Mouse (Mus musculus): Measurements from ENCODE around the gene Qdpr. TPM values are rescaled to one million over a fixed set of nuclear protein-coding genes. Genes with fewer than 3 reads are reported as not detected.
"Not testable (repeated sequence)": the region's sequence is repeated elsewhere in the genome, so short reads cannot be mapped to it uniquely, and the experiment has no call there.

The Qdpr gene
- total RNA-seq, 2 experiments from 2014 or later, result 101 to 112 TPM

DNA sequence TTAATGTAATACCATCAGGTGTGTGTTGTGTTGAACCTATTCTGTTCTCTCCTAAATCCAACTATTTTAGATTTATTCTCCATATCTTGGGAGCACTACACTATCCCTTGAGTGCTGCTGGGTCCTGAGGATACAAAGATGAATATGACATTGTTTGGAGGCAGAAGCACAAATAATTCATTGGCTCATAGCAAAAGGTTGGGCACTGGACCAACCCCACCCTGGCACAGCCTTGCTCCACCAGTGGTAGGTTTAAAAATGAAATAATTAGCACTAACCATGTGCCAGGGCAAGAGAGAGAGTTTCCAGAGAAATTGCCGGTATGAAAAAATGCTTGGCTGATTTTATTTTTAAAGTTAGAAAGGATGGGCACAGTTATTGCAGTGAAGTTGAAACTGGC, 23.5 kb upstream of the Qdpr start:
- no peak for DNase-seq
- intact Hi-C loops (cut with DNase I; ENCODE audit: low total_unique reads), result loop anchor here (5.0 to 10.0 kb wide), 2 partner anchors 194 to 871 kb away; partner anchors contain the start of gene Ncapg

- DNase-seq, result no peak
- intact Hi-C loops (cut with DNase I; ENCODE audit: low total_unique reads), result loop anchor here (5.0 to 10.0 kb wide), 2 partner anchors 194 to 872 kb away; partner anchors contain the start of gene Ncapg
Observed at GRCm38 (mm10) chr5:45472880-45473450, 22.9 kb upstream of the Qdpr start.

DNA sequence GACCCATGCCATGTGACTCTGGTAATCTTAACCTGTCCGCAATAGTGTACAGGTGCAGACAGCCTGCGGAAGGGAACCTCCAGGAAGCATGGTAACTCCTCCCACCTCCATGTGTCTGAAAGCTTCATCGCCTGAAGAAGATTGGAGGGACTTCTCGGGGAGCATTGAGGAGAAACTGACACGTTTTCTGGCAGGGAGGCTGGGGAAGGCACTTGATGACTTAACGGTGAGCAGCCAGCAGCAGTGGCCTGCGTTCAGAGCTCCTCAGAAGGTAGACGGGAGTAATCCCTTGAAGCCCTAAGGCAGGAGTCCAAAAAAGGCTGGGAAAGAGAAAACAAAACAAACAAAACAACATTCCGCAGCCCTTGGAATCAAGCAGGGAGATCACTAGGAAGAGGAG, 4.4 kb upstream of the Qdpr start:
- intact Hi-C loops (cut with DNase I; ENCODE audit: low total_unique reads), result no loop called here
- no peak for DNase-seq

DNA sequence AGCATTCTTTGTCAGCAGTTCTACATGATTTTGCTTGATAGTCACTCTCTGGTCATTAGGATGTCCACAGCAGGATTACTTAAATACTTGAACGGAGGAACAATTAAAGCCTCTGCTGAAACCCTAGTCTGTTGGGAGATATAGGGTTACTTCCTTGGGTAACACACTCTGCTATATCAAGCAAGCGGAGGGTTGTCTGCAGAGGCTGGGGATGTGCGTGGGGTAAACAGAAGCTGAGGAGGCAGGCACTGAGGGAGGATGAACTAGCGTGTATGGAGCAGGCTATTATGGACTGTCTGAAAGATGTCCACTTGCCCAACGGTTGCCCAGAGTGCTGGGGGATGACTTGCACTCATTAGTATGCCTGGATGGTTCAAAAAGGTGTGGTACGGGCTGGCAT, 3.4 kb upstream of the Qdpr start, which contains the start of gene Clrn2:
TSS of gene Clrn2 (plus strand) at position 301 of the 400 bp plus-strand sequence.
- intact Hi-C loops (cut with DNase I; ENCODE audit: low total_unique reads), result no loop called here
- DNase-seq, result no peak

DNA sequence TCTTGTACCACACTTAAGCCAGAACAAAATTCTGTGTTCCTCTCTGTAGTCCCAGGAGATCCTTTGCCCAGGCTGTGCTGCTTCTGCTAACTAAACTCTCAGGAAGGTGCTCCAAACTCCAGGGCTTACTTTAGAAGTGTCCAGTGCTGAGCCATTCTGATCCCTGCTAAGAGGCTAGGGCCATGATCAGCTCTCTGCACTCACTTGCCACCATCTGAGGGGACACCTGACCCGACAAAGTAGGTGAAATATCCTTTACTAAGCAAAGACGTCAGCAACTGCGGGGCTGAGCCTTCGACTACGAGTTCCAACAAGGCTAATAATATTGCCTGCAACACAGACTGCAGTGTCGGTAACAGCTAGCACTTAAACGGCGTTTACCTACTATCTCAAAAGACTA, 830 bp downstream of the Qdpr start:
- DNase-seq, result no peak
- intact Hi-C loops (cut with DNase I; ENCODE audit: low total_unique reads), result no loop called here

DNA sequence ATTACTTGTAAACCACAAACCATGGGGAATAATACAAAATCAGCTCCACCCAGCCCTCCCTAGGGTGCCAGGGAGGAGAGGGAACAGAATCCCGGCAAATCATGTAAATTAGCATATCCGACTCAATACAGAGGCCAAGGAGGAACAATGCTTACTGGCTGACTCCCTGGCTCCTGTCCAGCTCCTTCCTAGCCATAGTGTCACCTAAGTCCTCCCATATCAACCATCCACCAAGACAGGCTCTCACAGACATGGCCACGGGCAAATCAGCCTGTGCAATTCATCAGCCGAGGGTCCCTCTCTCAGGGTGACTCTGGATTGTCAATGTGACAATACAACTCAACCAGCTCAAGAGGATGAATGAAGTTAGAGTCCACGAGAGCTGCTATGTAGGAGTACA, 1.4 kb downstream of the Qdpr start:
- no peak for DNase-seq
- intact Hi-C loops (cut with DNase I; ENCODE audit: low total_unique reads), result no loop called here

DNA sequence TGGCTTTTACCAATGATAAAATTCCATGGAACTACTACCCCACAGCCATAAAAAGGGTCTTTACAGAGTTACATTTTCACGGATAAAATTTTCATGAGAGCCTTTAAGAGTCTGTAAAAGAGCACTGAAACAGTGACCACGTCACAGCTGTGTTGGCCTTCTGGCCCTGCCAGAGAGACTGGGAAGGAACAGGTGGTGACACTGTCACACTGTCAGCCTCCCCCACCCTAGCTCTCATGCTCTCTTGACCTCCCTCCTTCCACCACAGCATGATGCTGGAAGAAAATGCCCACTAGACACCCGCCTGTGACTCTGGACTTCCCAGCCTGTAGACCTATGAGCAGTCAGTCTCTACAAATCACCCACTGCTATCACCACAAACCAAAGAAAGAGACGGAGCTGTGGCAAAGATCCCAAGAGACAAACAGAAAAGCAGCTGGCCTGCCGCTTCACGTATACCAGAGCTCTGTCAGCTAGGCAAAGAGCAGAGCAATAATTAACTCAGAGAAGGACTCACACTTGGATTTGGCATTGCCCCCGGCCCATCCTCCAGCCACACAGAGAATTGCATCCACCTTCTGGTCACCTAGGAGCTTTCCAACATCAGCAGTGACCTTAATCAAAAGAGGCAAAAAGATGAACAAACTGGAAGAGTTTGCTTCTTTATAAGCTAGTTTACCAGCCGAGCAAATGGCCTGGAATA, 5.8 kb downstream of the Qdpr start:
- intact Hi-C loops (cut with DNase I; ENCODE audit: low total_unique reads), result no loop called here

GRCm38 (mm10) chr5:45441745-45442144, 8.3 kb downstream of the Qdpr start:
- intact Hi-C loops (cut with DNase I; ENCODE audit: low total_unique reads), result no loop called here
- no peak for DNase-seq

More for the DNA sequence above, 5.8 kb downstream of the Qdpr start:
- DNase-seq, result peak; percentile 21

DNA sequence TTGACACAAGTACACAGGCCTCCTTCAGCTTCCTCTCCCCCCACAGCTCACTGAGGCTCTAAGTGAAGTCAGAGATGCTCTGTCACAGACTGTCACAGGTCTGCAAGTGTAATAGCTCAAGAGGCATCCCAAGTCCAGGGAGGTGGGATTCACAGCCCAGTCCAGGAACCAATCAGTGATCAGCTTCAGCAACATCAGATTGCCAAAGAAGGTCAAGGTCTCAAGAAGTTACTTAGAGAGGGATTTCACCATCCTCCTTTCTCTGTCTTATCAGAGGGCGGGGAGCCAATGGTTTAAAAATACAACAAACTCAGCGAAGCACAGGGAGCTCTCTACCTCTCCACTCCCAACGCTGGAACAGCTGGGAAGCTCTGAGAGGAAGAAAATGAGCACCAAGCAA, 8.9 kb downstream of the Qdpr start:
- intact Hi-C loops (cut with DNase I; ENCODE audit: low total_unique reads), result no loop called here
- no peak for DNase-seq

DNA sequence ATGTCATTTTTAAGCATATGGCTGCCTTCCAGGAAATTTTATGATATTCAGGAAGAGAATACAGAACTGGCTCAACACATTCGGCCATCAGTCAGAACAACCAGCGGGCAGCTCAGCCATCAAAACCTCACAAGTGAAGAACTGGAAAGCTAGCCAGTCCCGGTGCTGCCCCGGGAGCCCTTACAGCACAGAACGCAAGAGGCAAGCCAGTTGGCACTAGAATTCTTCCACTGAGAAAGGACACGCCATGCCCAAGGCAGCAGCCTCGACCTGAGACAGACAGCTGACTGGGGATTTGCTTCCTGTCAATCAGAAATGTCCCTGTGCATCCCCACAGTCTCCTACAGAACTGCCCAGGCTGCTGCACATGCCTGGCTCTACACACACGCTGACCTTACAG, 11.7 kb downstream of the Qdpr start:
- intact Hi-C loops (cut with DNase I; ENCODE audit: low total_unique reads), result no loop called here
- DNase-seq, result peak; percentile 40

DNA sequence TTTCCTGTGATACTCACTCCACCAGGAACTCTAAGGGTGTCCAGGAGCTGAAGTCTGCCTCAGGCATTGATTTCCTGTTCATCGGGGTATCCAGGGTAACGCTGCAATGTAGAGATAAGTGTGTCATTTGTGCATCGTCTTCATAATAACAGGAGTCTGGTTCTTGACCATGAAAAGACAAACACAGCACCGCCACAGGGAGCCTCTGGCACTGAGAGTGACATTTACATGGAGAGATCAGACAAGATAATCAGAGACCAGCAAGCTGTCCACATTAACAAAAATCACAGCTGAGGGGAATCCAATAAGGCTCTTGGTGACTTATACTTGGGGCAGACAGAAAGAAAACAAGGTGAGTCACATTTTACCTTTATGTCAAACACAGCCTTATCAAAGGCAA, 12.2 kb downstream of the Qdpr start:
- intact Hi-C loops (cut with DNase I; ENCODE audit: low total_unique reads), result no loop called here
- no peak for DNase-seq

DNA sequence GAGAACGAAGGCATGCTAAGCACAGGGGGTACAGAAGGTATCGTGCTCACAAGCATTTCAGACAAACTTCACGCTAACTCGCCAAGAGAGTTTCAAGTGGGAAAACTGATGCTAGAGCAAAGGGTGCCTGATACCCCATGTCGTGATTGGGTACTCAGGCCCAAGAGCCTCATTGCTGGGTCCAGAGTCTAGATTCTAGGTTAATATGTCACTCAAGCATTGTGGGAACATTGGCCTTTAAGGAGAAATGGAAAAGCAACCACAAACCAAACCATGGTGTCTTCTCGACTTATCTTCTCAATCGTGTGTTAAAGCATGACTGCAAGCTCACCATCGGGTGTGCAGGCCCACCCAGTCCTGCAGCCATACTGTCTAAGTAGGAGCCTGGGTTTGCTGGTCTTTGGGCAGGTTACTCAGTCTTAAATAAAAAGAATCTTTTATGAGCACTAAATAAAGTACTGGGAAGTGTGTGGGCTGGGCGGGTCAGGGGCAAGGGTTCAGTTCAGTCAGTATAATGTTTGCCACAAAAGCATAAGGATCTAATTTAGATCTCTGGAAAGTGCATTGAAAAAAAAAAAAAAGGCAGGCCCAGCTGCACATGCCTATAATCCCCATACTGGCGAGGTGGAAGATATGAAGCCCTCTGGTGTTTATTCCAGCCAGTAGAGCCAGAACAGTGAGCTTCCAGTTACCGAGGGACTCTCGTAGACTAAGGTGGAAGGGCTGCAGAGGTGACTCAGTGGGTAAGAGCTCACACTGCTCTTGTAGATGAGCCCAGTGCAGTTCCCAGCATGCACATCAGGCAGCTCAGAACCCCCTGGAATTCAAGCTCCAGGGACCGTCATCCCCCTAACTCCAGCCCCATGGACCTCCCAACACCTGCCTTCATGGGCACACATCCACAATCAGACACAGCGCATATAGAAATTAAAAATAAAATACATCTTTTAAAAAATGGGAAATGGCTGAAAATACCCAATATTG, 13.8 kb downstream of the Qdpr start:
- intact Hi-C loops (cut with DNase I; ENCODE audit: low total_unique reads), result no loop called here
- DNase-seq, result no peak

DNA sequence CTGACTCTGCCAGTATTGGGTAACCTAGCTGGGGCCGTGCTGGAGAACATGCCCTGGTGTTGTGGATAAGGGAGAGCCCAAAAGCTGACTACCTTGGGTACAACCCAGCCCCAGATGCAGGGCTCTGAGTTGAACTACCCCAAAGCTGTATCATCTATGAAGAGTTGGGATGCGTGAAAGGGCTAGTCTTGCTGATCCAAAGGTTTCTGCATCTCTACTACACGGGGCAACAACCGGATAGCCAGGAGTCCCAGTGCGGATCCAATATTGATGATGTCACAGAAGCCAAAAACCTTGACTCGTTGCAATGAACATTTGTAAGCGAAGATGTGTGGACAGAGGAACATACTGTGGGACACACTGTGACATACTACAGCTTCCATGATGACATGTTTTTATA, 22.1 kb downstream of the Qdpr start:
- intact Hi-C loops (cut with DNase I; ENCODE audit: low total_unique reads), result no loop called here
- no peak for DNase-seq

DNA sequence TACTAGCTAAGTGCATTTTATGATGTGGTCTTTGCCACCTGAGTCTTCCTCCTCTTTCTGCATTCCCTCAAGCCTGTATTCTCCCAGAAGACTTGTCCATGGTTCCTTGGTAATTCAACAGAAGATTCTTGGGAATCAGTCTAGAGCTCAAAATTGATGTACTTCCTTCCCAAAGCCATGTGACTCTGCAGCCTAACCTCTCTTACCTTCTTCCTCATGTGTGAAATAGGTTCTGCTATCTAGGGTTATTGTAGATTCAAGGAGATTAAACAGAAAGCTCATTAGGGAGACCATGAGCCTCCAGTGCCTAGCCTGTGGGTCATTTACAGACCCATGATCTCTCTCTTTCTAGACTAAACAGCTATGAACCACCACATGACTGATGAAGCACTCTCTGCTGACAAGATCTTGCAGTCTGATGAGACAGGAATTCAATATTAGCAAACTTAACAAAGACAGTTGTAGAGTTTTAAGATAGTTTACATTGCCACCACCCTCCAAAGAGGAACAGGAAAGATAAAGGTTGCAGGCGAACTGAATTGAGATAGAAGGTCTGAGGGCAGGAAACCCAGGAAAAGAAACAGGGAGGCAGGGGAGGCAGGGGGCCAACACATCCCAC, 23.5 kb downstream of the Qdpr start:
- intact Hi-C loops (cut with DNase I; ENCODE audit: low total_unique reads), result no loop called here
- no peak for DNase-seq

DNA sequence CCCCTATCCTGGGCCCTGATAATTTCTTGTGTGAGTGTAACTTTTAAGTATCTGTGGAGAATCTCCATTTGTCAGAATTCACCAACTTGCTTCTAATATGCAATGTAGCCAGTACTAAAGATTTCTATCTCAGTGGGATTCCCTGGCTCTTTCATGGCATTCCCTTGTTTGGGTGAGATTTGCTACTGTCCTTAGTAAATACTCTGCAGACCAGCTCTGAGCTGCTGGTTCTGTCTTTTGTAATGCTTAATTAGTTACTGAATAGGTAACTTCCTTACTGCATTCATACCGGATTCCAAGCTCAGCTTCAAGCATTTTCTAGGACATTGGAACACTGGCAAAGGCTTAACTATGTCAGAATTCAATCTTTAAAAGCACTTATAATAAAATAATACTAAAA, 24.3 kb downstream of the Qdpr start:
- DNase-seq; intact Hi-C loops (cut with DNase I; ENCODE audit: low total_unique reads): not testable (repeated sequence)

- DNase-seq, result peak; percentile 33
- intact Hi-C loops (cut with DNase I; ENCODE audit: low total_unique reads), result loop anchor here (5.0 kb wide), 1 partner anchor 1137 kb away; no protein-coding TSS in a partner anchor
Observed at GRCm38 (mm10) chr5:45424021-45424886, 25.8 kb downstream of the Qdpr start.

- intact Hi-C loops (cut with DNase I; ENCODE audit: low total_unique reads), result loop anchor here (5.0 kb wide), 1 partner anchor 1135 kb away; no protein-coding TSS in a partner anchor
- no peak for DNase-seq
Observed at GRCm38 (mm10) chr5:45421881-45422844, 27.9 kb downstream of the Qdpr start.

Data from gastrocnemius, postnatal 14 days (tissue).